Mouse (Mus musculus) liver, embryonic 12.5 days (tissue): Measurements from ENCODE around the gene Timp2. TPM values are rescaled to one million over a fixed set of nuclear protein-coding genes. Genes with fewer than 3 reads are reported as not detected.
"Not testable (repeated sequence)": the region's sequence is repeated elsewhere in the genome, so short reads cannot be mapped to it uniquely, and the experiment has no call there.

ENCODE experiments used
- ATAC-seq: fragments of 200-750 bp; cut with Nextera tagmentation; 2 replicates; pipeline ENCODE4 v1.8.0; 2017; ENCODE audit warnings: moderate number of reproducible peaks, mild to moderate bottlenecking, moderate library complexity
- H3K27ac ChIP-seq: fragments of 300-500 bp; sonication (generic); 2 replicates; pipeline ENCODE4 v1.5.1; 2016; ENCODE audit warnings: mild to moderate bottlenecking
- H3K27me3 ChIP-seq: fragments of 300-500 bp; sonication (generic); replicated peaks from 2 replicates; pipeline ENCODE4 v1.6.1; 2016; ENCODE audit warnings: mild to moderate bottlenecking, moderate library complexity
- H3K36me3 ChIP-seq: fragments of 300-500 bp; sonication (generic); 2 replicates; pipeline ENCODE4 v1.6.1; 2016; ENCODE audit warnings: mild to moderate bottlenecking, moderate library complexity
- H3K4me1 ChIP-seq: fragments of 300-500 bp; sonication (generic); 2 replicates; pipeline ENCODE4 v1.6.1; 2016
- H3K4me2 ChIP-seq: fragments of 300-500 bp; sonication (generic); 2 replicates; pipeline ENCODE4 v1.6.1; 2016; ENCODE audit warnings: mild to moderate bottlenecking, moderate library complexity
- H3K4me3 ChIP-seq: fragments of 300-500 bp; sonication (generic); 2 replicates; pipeline ENCODE4 v1.5.1; 2016; ENCODE audit warnings: mild to moderate bottlenecking, moderate library complexity
- H3K9ac ChIP-seq: fragments of 300-500 bp; sonication (generic); 2 replicates; pipeline ENCODE4 v1.6.1; 2016; ENCODE audit warnings: mild to moderate bottlenecking, moderate library complexity
- H3K9me3 ChIP-seq: fragments of 300-500 bp; sonication (generic); replicated peaks from 2 replicates; pipeline ENCODE4 v1.6.1; 2016; ENCODE audit warnings: mild to moderate bottlenecking, moderate library complexity
- WGBS: fragments of 180-500 bp; shearing (Covaris S2); methylation state at CpG from one replicate; pipeline ENCODE4 v1.1.7; 2016; ENCODE audit not compliant: insufficient replicate concordance; 5-methylcytosine and 5-hydroxymethylcytosine counted together
- polyA plus RNA-seq: library from polyadenylated mRNA; unstranded; fragments of >200 nt; fragmentation: Nextera tagmentation; extraction: Ambion mirVana; gene quantifications from 2 replicates; pipeline ENCODE4 v1.2.1, GENCODE M21; 2016

Gene Timp2
- polyA plus RNA-seq, 1 experiment from 2014 or later: 8.7 TPM

- 85% methylated on average over 13 of the region's 13 CpGs for WGBS
- not testable (repeated sequence) for ATAC-seq, H3K27ac ChIP-seq, H3K27me3 ChIP-seq, H3K9me3 ChIP-seq, H3K4me2 ChIP-seq, H3K9ac ChIP-seq, H3K4me1 ChIP-seq, H3K36me3 ChIP-seq, H3K4me3 ChIP-seq
Measured at GRCm38 (mm10) chr11:118387816-118388215, 32.3 kb upstream of the Timp2 start.

- no peaks in the 10 kb centered on the region for H3K4me1 ChIP-seq
- ATAC-seq: peak; percentile 30; the same call in 1 of the 2 replicates
Measured at GRCm38 (mm10) chr11:118379251-118380009, 23.9 kb upstream of the Timp2 start.

DNA sequence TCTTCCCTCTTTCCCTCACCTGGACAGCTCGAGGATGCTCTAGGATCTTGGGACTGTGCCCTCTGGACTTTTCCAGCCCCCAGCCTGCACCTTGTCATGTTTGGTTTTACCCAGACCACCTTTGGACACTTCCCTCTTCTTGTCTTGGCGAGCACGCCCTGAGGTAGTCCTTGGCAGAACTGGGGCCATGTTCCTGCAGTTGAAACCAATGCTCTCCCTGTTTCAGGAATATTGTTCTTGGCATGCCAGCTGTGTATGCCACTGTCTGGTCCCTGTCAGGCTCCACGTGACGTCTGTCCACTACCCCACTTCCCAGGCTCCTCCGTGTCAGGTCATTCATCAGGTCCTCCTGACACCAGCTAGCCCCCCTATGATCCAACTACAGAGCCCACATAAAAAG is 23.1 kb upstream of the Timp2 start:
- H3K4me2 ChIP-seq: no peak overlapping the region
- H3K9me3 ChIP-seq: no peaks in the 10 kb centered on the region
- peaks cover 15% of the 10 kb centered on the region for H3K27me3 ChIP-seq
- H3K9ac ChIP-seq: no peak overlapping the region
- no peak overlapping the region for H3K4me3 ChIP-seq
- H3K36me3 ChIP-seq: no peaks in the 10 kb centered on the region
- H3K27ac ChIP-seq: no peak overlapping the region
- ATAC-seq: no peak
- no peaks in the 10 kb centered on the region for H3K4me1 ChIP-seq
- WGBS: 58% methylated on average over 6 of the region's 6 CpGs

More at GRCm38 (mm10) chr11:118379251-118380009, 23.9 kb upstream of the Timp2 start:
- no peak overlapping the region for H3K9ac ChIP-seq
- H3K4me2 ChIP-seq: no peak overlapping the region
- 33% methylated on average over 11 of the region's 11 CpGs for WGBS
- H3K4me3 ChIP-seq: no peak overlapping the region
- H3K36me3 ChIP-seq: no peaks in the 10 kb centered on the region
- peaks cover 9% of the 10 kb centered on the region for H3K27me3 ChIP-seq
- no peaks in the 10 kb centered on the region for H3K9me3 ChIP-seq
- no peak overlapping the region for H3K27ac ChIP-seq

- peaks cover 23% of the 10 kb centered on the region for H3K27me3 ChIP-seq
- not testable (repeated sequence) for H3K4me2 ChIP-seq, H3K9me3 ChIP-seq, H3K4me3 ChIP-seq, H3K9ac ChIP-seq, H3K36me3 ChIP-seq, H3K27ac ChIP-seq, H3K4me1 ChIP-seq, ATAC-seq
Measured at GRCm38 (mm10) chr11:118376323-118376722, 20.8 kb upstream of the Timp2 start.

DNA sequence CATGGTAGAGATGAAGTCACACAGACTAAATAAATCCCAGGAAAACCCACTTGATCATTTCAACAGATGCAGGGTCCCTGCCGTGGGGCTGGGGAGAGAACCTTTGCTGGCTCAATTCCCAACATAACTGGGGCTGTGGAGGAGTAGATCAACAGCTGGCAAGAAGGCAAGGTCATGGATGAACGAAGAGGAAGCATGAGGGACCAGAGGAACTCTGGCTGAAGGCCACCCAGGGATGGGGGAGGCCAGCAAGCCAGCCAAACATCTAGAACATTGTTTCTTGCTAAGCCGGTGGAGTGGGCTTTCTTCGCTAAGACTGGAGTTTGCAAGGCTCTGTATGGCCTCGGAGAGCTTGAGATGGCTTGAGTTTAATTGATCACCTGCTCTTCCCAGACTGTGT is 20.3 kb upstream of the Timp2 start:
- Histone ChIP-seq H3K27ac (no peak overlapping the region), H3K9ac (no peak overlapping the region), H3K36me3 (no peaks in the 10 kb centered on the region), H3K4me1 (no peaks in the 10 kb centered on the region), H3K4me3 (no peak overlapping the region), H3K9me3 (no peaks in the 10 kb centered on the region), H3K4me2 (no peak overlapping the region), H3K27me3 (peaks cover 23% of the 10 kb centered on the region)
- 74% methylated on average over 5 of the region's 5 CpGs for WGBS
- ATAC-seq: no peak

- Histone ChIP-seq H3K27ac (no peak overlapping the region), H3K36me3 (no peaks in the 10 kb centered on the region), H3K4me2 (no peak overlapping the region), H3K9ac (no peak overlapping the region), H3K4me3 (no peak overlapping the region), H3K27me3 (peaks cover 22% of the 10 kb centered on the region), H3K9me3 (no peaks in the 10 kb centered on the region), H3K4me1 (no peaks in the 10 kb centered on the region)
- WGBS: 73% methylated on average over 8 of the region's 8 CpGs
- no peak for ATAC-seq
Measured at GRCm38 (mm10) chr11:118375461-118375860, 19.9 kb upstream of the Timp2 start.

DNA sequence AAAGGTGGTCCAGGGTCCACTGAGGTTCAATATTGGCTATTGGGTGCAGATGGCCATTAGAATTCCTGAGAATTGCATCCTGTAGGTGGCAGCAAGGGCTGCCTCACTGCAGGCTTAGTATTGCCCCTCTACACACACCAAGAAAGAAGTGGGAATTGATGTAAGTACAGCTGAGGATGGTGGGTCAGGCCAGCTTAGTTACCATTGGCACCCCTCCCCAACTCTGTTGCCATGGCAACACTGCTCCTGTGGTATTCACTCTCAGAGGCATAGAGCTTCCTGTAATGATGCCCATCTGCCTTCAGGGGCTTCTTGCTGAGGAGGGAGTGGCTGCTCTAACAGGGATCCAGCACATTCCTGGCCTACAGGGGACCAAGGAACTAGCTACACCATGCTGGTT is 19.5 kb upstream of the Timp2 start:
- Histone ChIP-seq H3K27me3 (peaks cover 19% of the 10 kb centered on the region), H3K27ac (no peak overlapping the region), H3K36me3 (no peaks in the 10 kb centered on the region), H3K9ac (no peak overlapping the region), H3K4me1 (no peaks in the 10 kb centered on the region), H3K4me2 (no peak overlapping the region), H3K9me3 (no peaks in the 10 kb centered on the region), H3K4me3 (no peak overlapping the region)
- ATAC-seq: no peak

- Histone ChIP-seq H3K27me3 (peaks cover 19% of the 10 kb centered on the region), H3K9me3 (no peaks in the 10 kb centered on the region), H3K4me2 (no peak overlapping the region), H3K4me3 (no peak overlapping the region), H3K9ac (no peak overlapping the region), H3K36me3 (no peaks in the 10 kb centered on the region), H3K27ac (no peak overlapping the region), H3K4me1 (no peaks in the 10 kb centered on the region)
- 48% methylated on average over 5 of the region's 5 CpGs for WGBS
- ATAC-seq: no peak
Measured at GRCm38 (mm10) chr11:118374506-118374905, 19.0 kb upstream of the Timp2 start.

- Histone ChIP-seq H3K4me3 (no peak overlapping the region), H3K27me3 (peaks cover 19% of the 10 kb centered on the region), H3K9me3 (no peaks in the 10 kb centered on the region), H3K4me2 (no peak overlapping the region), H3K4me1 (no peaks in the 10 kb centered on the region), H3K36me3 (no peaks in the 10 kb centered on the region), H3K9ac (no peak overlapping the region), H3K27ac (no peak overlapping the region)
- whole genome bisulfite sequencing: 52% methylated on average over 7 of the region's 7 CpGs
- no peak for ATAC-seq
Measured at GRCm38 (mm10) chr11:118372641-118373040, 17.1 kb upstream of the Timp2 start.

- Histone ChIP-seq H3K36me3 (no peaks in the 10 kb centered on the region), H3K4me1 (no peaks in the 10 kb centered on the region), H3K4me3 (no peak overlapping the region), H3K4me2 (no peak overlapping the region), H3K27me3 (peaks cover 19% of the 10 kb centered on the region), H3K9ac (no peak overlapping the region), H3K27ac (no peak overlapping the region), H3K9me3 (no peaks in the 10 kb centered on the region)
- ATAC-seq: no peak
- 76% methylated on average over 7 of the region's 7 CpGs for WGBS
Measured at GRCm38 (mm10) chr11:118371876-118372275, 16.3 kb upstream of the Timp2 start.

- Histone ChIP-seq H3K4me2 (no peak overlapping the region), H3K4me3 (no peak overlapping the region), H3K9me3 (no peaks in the 10 kb centered on the region), H3K36me3 (no peaks in the 10 kb centered on the region), H3K27ac (no peak overlapping the region), H3K27me3 (peaks cover 19% of the 10 kb centered on the region), H3K9ac (no peak overlapping the region), H3K4me1 (no peaks in the 10 kb centered on the region)
- ATAC-seq: no peak
- WGBS: 57% methylated on average over 8 of the region's 8 CpGs
Measured at GRCm38 (mm10) chr11:118369657-118370056, 14.1 kb upstream of the Timp2 start.

DNA sequence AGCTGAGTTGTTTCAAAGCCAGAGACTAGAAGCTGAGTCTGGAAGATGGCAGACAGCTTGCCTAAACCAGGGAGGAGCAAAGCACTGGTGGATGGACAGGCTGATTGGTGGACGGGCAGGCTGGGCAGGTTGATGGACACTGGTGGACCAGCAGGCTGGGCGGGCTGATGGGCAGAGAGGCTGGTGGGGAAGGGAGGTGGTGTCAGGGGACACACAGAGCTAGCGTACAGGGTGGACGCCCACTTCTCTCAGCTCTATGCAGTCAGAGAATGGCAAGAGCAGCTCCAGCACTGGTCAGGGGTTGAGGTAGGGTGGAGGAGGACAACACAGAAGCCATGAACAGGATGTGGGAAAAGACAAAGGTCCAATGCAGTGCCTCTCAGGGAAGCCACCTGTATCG is 13.7 kb upstream of the Timp2 start:
- Histone ChIP-seq H3K36me3 (no peaks in the 10 kb centered on the region), H3K27me3 (peaks cover 15% of the 10 kb centered on the region), H3K9ac (no peak overlapping the region), H3K4me1 (no peaks in the 10 kb centered on the region), H3K4me3 (no peak overlapping the region), H3K4me2 (no peak overlapping the region), H3K27ac (no peak overlapping the region), H3K9me3 (no peaks in the 10 kb centered on the region)
- whole genome bisulfite sequencing: 58% methylated on average over 5 of the region's 5 CpGs
- ATAC-seq: no peak

GRCm38 (mm10) chr11:118368330-118368729 is 12.8 kb upstream of the Timp2 start:
- H3K4me2 ChIP-seq: no peak overlapping the region
- H3K4me3 ChIP-seq: no peak overlapping the region
- H3K9me3 ChIP-seq: no peaks in the 10 kb centered on the region
- no peak for ATAC-seq
- H3K9ac ChIP-seq: no peak overlapping the region
- H3K27ac ChIP-seq: no peak overlapping the region
- no peaks in the 10 kb centered on the region; the same call in 1 of the 2 replicates for H3K4me1 ChIP-seq
- no peaks in the 10 kb centered on the region for H3K36me3 ChIP-seq
- peaks cover 20% of the 10 kb centered on the region; the same call in 1 of the 2 replicates for H3K27me3 ChIP-seq
- WGBS: 55% methylated on average over 3 of the region's 3 CpGs
